Comparison of ENCODE assay signal across 9 mouse cellular contexts in the genomic region with DNA sequence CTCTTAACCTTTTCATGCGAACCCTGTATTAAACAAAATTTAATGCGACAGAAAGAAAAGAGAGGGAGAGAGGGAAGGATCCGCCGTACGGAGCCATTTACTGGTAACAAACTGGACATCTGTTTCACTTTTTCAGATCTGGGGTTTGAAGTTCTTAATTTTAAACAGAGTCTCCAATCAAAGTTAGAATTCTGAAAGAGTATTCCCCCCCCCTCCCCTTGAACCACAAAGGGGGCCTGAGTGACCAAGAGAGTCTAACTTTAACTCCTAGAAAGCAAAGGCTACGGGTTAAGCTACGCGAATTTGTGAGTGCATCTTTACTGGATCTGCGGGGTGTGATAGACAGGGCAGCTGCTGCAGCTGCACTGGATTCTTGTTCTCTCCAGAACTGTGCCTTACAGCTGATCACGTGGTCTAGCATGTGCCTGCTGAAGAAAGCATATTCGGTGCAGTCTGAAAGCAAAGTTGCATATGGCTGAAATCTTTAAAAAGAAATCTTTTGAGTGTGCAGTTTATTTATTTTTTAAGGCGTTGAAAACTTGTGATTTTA. TPM values are rescaled to one million over a fixed set of nuclear protein-coding genes. Genes with fewer than 3 reads are reported as not detected.
A peak's percentile ranks its signal among the peaks of the same experiment; 100 is the strongest.
DNase-seq lines count a peak whose midpoint lies in the region; ATAC-seq and TF ChIP-seq lines count a peak whose summit lies in the region.
"Had no signal": no experiment of that assay in that cellular context is flagged by ENCODE, and none has a peak within 500 bp of the region (broad histone marks: within the 10 kb centered on the region; RNA-seq: fewer than 3 reads in every experiment).

No protein-coding gene starts in this region.

- no peaks in the 10 kb centered on the region; the same call in 1 of the 2 replicates for H3K36me3 ChIP-seq in kidney, adult 2 months (ENCODE audit: control insufficient read depth, insufficient read depth, low read length)
- no peaks in the 10 kb centered on the region for H3K36me3 ChIP-seq in embryonic facial prominence, embryonic 13.5 days
- no peaks in the 10 kb centered on the region for H3K36me3 ChIP-seq in intestine, postnatal 0 days (ENCODE audit: control insufficient read depth, insufficient read depth)
- no peaks in the 10 kb centered on the region for H3K36me3 ChIP-seq in neural tube, embryonic 11.5 days (ENCODE audit: control insufficient read depth, insufficient read depth, low read length)

- peaks cover 4% of the 10 kb centered on the region for H3K4me1 ChIP-seq in kidney, adult 2 months (ENCODE audit: control insufficient read depth, insufficient read depth, low read length)
- H3K4me1 ChIP-seq in embryonic facial prominence, embryonic 13.5 days = peaks cover 11% of the 10 kb centered on the region
- no peaks in the 10 kb centered on the region for H3K4me1 ChIP-seq in intestine, postnatal 0 days (replicated peaks; ENCODE audit: control insufficient read depth, insufficient read depth, low read length)
- peaks cover 5% of the 10 kb centered on the region; the same call in 1 of the 2 replicates for H3K4me1 ChIP-seq in neural tube, embryonic 11.5 days (ENCODE audit: control insufficient read depth, insufficient read depth, low read length)

- no peak for TF ChIP-seq CTCF in kidney, adult 2 months (conservative IDR thresholded peaks at IDR 0.05; ENCODE audit: insufficient read depth, insufficient read length, low read depth, low read length)
- TF ChIP-seq CTCF in intestine, postnatal 0 days (IDR thresholded peaks at IDR 0.05; ENCODE audit: low read depth) = no peak

- no peak for TF ChIP-seq POLR2A in kidney, adult 2 months (IDR thresholded peaks at IDR 0.05; ENCODE audit: low read depth, low read length)

- no peaks in the 10 kb centered on the region for H3K9me3 ChIP-seq in embryonic facial prominence, embryonic 13.5 days
- H3K9me3 ChIP-seq in intestine, postnatal 0 days (ENCODE audit: control insufficient read depth) = no peaks in the 10 kb centered on the region
- H3K9me3 ChIP-seq in neural tube, embryonic 11.5 days (ENCODE audit: control insufficient read depth, low read length) = no peaks in the 10 kb centered on the region

- no peak overlapping the region for H3K9ac ChIP-seq in embryonic facial prominence, embryonic 13.5 days
- no peak overlapping the region for H3K9ac ChIP-seq in intestine, postnatal 0 days (ENCODE audit: low read depth, low read length)
- no peak overlapping the region for H3K9ac ChIP-seq in neural tube, embryonic 11.5 days (ENCODE audit: low read length)

- peak; percentile 82; the same call in 1 of the 2 replicates for ATAC-seq in embryonic facial prominence, embryonic 13.5 days (ENCODE audit: insufficient number of reproducible peaks, insufficient read depth, low FRiP score, low TSS enrichment, low read depth)
- ATAC-seq in intestine, postnatal 0 days = no peak
- peak; percentile 80 for ATAC-seq in neural tube, embryonic 11.5 days (ENCODE audit: insufficient read depth, low FRiP score, low TSS enrichment)

- H3K4me3 ChIP-seq in kidney, adult 2 months (ENCODE audit: insufficient read depth, low read depth, low read length) = no peak overlapping the region
- H3K4me3 ChIP-seq in embryonic facial prominence, embryonic 13.5 days = peak overlapping the region; percentile 29
- peak overlapping the region; percentile 14 for H3K4me3 ChIP-seq in intestine, postnatal 0 days (ENCODE audit: low read depth, low read length)
- peak overlapping the region; percentile 16 for H3K4me3 ChIP-seq in neural tube, embryonic 11.5 days (ENCODE audit: low read depth, low read length)

- H3K27ac ChIP-seq in kidney, adult 2 months (ENCODE audit: insufficient read depth, low read depth, low read length) = no peak overlapping the region
- H3K27ac ChIP-seq in embryonic facial prominence, embryonic 13.5 days = no peak overlapping the region
- H3K27ac ChIP-seq in intestine, postnatal 0 days (ENCODE audit: low read depth, low read length) = no peak overlapping the region
- no peak overlapping the region for H3K27ac ChIP-seq in neural tube, embryonic 11.5 days (ENCODE audit: low read depth, low read length)

- WGBS in kidney, adult 2 months = 15% methylated on average over 12 of the region's 12 CpGs
- 3% methylated on average over 12 of the region's 12 CpGs for WGBS in embryonic facial prominence, embryonic 13.5 days
- 5% methylated on average over 12 of the region's 12 CpGs for WGBS in intestine, postnatal 0 days
- WGBS in neural tube, embryonic 11.5 days = 2% methylated on average over 12 of the region's 12 CpGs

- peak overlapping the region; percentile 53 for H3K4me2 ChIP-seq in embryonic facial prominence, embryonic 13.5 days
- peak overlapping the region; percentile 35 for H3K4me2 ChIP-seq in intestine, postnatal 0 days (replicated peaks; ENCODE audit: low read depth)
- peak overlapping the region; percentile 39 for H3K4me2 ChIP-seq in neural tube, embryonic 11.5 days (ENCODE audit: low read depth)

- H3K27me3 ChIP-seq in kidney, adult 2 months (replicated peaks; ENCODE audit: control insufficient read depth, insufficient read depth, low read length) = no peaks in the 10 kb centered on the region; the same call in 1 of the 2 replicates
- peaks cover 72% of the 10 kb centered on the region for H3K27me3 ChIP-seq in embryonic facial prominence, embryonic 13.5 days
- peaks cover 70% of the 10 kb centered on the region for H3K27me3 ChIP-seq in intestine, postnatal 0 days (replicated peaks; ENCODE audit: control insufficient read depth, insufficient read depth, low read length)
- H3K27me3 ChIP-seq in neural tube, embryonic 11.5 days (ENCODE audit: control insufficient read depth, insufficient read depth, low read length) = peaks cover 65% of the 10 kb centered on the region

- DNase-seq in kidney, adult 2 months = peak; percentile 50
- DNase-seq in kidney, adult 8-10 months = no peak
- DNase-seq in neural tube, embryonic 11.5 days (ENCODE audit: low spot score) = peak; percentile 64
- DNase-seq in cerebellum, postnatal 4 days (ENCODE audit: low spot score in 2 of 2) = no peak
- DNase-seq in left cerebral cortex, adult 8-10 months (ENCODE audit: low spot score in 2 of 2) = no peak
- no peak for DNase-seq in frontal cortex, postnatal 14 days (ENCODE audit: low spot score in 2 of 2)

RNA-seq across cellular contexts. Expression of a gene that starts 16.4 kb away (rescaled TPM):
- polyA plus RNA-seq in kidney, adult 2 months (2012; rRNA removed) = 4.2 and 5.8 TPM in 2 replicates
- 1.6 and 3.2 TPM in 2 replicates for polyA plus RNA-seq in embryonic facial prominence, embryonic 13.5 days (2015; fragmentation: Nextera tagmentation; extraction: Ambion mirVana)
- not detected in 2 replicates for polyA plus RNA-seq in intestine, postnatal 0 days (2015; fragmentation: Nextera tagmentation; extraction: Ambion mirVana)
- 3.4 and 3.9 TPM in 2 replicates for polyA plus RNA-seq in neural tube, embryonic 11.5 days (2014; fragmentation: Nextera tagmentation; extraction: Ambion mirVana)
- total RNA-seq in left cerebral cortex, adult 8-10 months (2022) = under 1 TPM; 0.06 to 0.60 (median 0.44) TPM
- polyA plus RNA-seq: spleen, adult 2 months had no signal

Comparison
In these comparisons a context has a peak if more than half of its experiments do, and no peak if none do; other contexts are left out.
1. DNase-seq: peak in kidney, adult 2 months (single experiment) and neural tube, embryonic 11.5 days (single experiment); none in kidney, adult 8-10 months (0 of 2), cerebellum, postnatal 4 days (0 of 2), left cerebral cortex, adult 8-10 months (0 of 2) and frontal cortex, postnatal 14 days (0 of 2).
2. Peak in every context shown above with its lines, with median percentiles within 50 percentile points of each other: H3K4me2 ChIP-seq.